Mouse (Mus musculus): Measurements from ENCODE around the gene Gm20388. TPM values are rescaled to one million over a fixed set of nuclear protein-coding genes. Genes with fewer than 3 reads are reported as not detected.
A peak's percentile ranks its signal among the peaks of the same experiment; 100 is the strongest.

The Gm20388 gene
- polyA plus RNA-seq, 1 experiment from 2014 or later: not detected

DNA sequence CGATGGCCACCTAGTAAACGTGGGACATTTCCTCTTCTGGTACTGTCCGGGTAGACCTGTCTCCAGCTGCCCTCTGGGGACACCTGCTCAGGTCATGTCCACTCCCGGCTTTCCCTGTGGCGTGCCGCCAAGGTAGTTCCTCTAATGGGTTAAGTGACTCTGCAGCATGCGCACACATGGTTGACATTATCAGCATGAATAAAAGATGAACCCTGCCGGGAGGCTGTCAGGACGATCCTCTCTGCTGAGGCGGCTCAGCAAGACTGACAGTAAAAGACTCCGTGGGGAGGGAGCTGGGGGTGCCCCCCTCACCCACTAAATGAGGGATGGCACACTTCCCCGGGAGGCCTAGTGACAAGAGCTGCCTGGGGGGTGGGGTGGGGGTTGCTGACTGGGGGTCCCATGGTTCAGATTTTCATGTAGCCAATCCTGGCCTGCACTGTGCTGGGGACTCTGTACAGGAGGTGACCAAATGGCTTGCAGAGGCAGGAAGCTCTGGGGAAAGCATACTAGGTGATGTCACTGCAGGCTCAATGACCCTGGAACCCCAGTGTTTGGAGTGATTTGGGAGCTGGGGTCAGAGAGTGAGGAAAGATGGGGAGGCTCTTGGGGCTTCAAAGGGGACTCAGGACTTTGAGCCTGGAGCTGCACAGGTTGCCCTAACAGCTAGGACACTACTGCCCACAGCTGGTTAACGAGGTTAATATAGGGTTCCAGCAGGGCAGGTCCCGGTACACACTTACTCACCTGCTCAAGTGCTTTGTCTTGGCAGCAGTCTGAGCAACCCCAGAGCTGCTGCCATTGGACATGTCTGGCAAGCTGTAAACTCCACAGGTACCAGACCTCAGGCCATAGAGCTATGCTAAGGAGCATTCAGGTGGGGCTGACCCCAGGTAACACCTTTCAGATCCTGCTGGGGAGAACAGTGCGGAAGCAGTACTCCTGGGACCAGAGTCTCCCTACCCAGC is 487.1 kb downstream of the Gm20388 start:
- TF ChIP-seq CTCF (IDR thresholded peaks at IDR 0.05; ENCODE audit: low read depth): no peak
- H3K27me3 ChIP-seq (replicated peaks; ENCODE audit: control insufficient read depth, insufficient read depth, low read length): no peaks in the 10 kb centered on the region
- H3K4me2 ChIP-seq (replicated peaks; ENCODE audit: low read depth): no peak overlapping the region
- H3K27ac ChIP-seq (ENCODE audit: low read depth, low read length): no peak overlapping the region
- H3K9me3 ChIP-seq (ENCODE audit: control insufficient read depth): no peaks in the 10 kb centered on the region
- no peak overlapping the region for H3K9ac ChIP-seq (ENCODE audit: low read depth, low read length)
- H3K36me3 ChIP-seq (ENCODE audit: control insufficient read depth, insufficient read depth): no peaks in the 10 kb centered on the region
- H3K4me3 ChIP-seq (ENCODE audit: low read depth, low read length): no peak overlapping the region
- 66% methylated on average over 15 of the region's 15 CpGs for WGBS
- ATAC-seq: no peak
- H3K4me1 ChIP-seq (replicated peaks; ENCODE audit: control insufficient read depth, insufficient read depth, low read length): 0 out of 2 replicates have a peak, but pooled peaks cover 3% of the 10 kb centered on the region

DNA sequence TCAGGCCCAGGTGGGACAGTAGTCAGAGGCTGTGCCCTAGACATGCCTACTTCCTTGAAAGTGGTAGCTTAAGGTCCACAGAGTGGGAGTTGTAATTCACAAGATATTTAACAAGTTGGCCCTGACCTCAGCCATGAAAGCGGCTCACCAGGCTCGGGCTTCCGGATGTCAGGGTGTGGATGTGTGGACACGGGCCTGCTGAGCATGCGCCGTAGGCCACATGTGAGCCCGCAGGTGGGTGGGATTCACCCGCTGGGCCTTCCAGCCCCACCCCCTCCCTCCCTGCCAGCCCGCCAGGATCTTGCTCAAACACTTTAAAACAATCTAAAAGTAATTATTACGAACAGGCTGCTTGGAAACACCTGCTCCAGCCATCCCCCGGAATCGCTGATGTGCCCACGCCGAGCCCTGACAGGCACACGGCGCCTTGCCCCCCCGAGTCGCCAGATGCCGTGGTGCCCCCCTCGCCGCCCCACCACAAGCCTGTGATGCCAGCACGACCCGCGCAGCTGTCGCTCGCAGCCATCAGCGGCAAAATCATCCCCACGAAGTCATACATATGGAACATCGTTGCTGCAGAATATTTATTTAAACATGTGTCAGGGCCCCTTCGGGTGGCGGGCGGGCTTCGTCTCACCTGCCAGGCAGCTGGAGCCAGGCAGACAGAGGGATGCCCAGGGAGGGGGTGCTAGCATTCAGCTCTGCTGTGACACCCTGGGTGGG is 488.7 kb downstream of the Gm20388 start:
- WGBS: 33% methylated on average over 33 of the region's 33 CpGs
- Histone ChIP-seq H3K9ac (ENCODE audit: low read depth, low read length) (no peak overlapping the region), H3K36me3 (ENCODE audit: control insufficient read depth, insufficient read depth) (no peaks in the 10 kb centered on the region), H3K9me3 (ENCODE audit: control insufficient read depth) (no peaks in the 10 kb centered on the region), H3K4me3 (ENCODE audit: low read depth, low read length) (no peak overlapping the region), H3K4me2 (replicated peaks; ENCODE audit: low read depth) (peak overlapping the region; percentile 18), H3K27me3 (replicated peaks; ENCODE audit: control insufficient read depth, insufficient read depth, low read length) (no peaks in the 10 kb centered on the region), H3K27ac (ENCODE audit: low read depth, low read length) (no peak overlapping the region), H3K4me1 (replicated peaks; ENCODE audit: control insufficient read depth, insufficient read depth, low read length) (no peaks in the 10 kb centered on the region)
- no peak for ATAC-seq
- TF ChIP-seq CTCF (IDR thresholded peaks at IDR 0.05; ENCODE audit: low read depth): no peak

DNA sequence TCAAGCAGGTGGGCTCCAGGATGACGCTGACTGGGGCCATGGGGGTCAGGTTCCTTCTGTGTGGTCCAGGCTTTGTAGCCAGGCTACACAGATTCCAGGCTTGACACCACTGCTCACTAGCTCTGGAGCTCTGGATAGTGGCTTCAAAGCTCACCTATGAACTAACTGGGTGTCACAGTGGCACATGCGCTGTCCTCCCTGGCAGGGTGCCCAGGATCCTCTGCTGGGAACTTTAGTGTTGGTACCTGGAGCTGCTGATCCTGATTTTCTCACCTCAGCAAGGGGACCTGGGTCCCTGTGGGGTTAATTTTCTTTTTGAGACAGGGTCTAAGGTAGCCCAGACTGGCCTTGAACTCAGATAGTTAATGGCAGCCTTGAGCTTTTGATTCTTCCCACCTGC is 490.6 kb downstream of the Gm20388 start:
- no peak for ATAC-seq

DNA sequence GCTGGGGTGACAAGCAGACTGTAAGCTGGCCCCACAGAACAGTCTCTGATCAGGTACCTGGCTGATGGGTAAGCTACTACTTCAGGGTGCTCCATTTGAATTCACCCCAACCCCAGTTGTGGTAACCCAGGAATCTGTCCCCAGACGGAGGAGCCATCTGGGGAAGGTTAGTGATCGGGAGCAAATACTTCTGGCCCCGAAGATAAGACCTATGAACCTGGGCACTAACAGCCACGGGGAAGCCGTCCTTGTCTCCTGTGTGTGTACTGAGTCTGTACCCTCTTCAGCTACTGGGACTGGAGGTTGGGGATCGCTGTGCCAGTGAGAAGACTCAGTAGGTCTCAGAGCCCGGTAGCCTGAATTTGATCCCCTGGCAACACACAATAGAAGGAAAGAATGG is 491.1 kb downstream of the Gm20388 start:
- no peaks in the 10 kb centered on the region for H3K36me3 ChIP-seq (ENCODE audit: control insufficient read depth, insufficient read depth)
- no peak overlapping the region for H3K27ac ChIP-seq (ENCODE audit: low read depth, low read length)
- no peak for TF ChIP-seq CTCF (IDR thresholded peaks at IDR 0.05; ENCODE audit: low read depth)
- no peaks in the 10 kb centered on the region for H3K27me3 ChIP-seq (replicated peaks; ENCODE audit: control insufficient read depth, insufficient read depth, low read length)
- 76% methylated on average over 7 of the region's 7 CpGs for WGBS
- no peak overlapping the region for H3K4me3 ChIP-seq (ENCODE audit: low read depth, low read length)
- no peak overlapping the region for H3K9ac ChIP-seq (ENCODE audit: low read depth, low read length)
- H3K4me2 ChIP-seq (replicated peaks; ENCODE audit: low read depth): no peak overlapping the region
- no peak for ATAC-seq
- H3K9me3 ChIP-seq (ENCODE audit: control insufficient read depth): no peaks in the 10 kb centered on the region
- H3K4me1 ChIP-seq (replicated peaks; ENCODE audit: control insufficient read depth, insufficient read depth, low read length): no peaks in the 10 kb centered on the region

More for the DNA sequence above, 490.6 kb downstream of the Gm20388 start:
- H3K4me1 ChIP-seq (replicated peaks; ENCODE audit: control insufficient read depth, insufficient read depth, low read length): no peaks in the 10 kb centered on the region
- H3K27ac ChIP-seq (ENCODE audit: low read depth, low read length): no peak overlapping the region
- H3K9ac ChIP-seq (ENCODE audit: low read depth, low read length): no peak overlapping the region
- no peak for TF ChIP-seq CTCF (IDR thresholded peaks at IDR 0.05; ENCODE audit: low read depth)
- no peaks in the 10 kb centered on the region for H3K36me3 ChIP-seq (ENCODE audit: control insufficient read depth, insufficient read depth)
- H3K27me3 ChIP-seq (replicated peaks; ENCODE audit: control insufficient read depth, insufficient read depth, low read length): no peaks in the 10 kb centered on the region
- H3K4me2 ChIP-seq (replicated peaks; ENCODE audit: low read depth): no peak overlapping the region
- 86% methylated on average over 2 of the region's 2 CpGs for WGBS
- H3K4me3 ChIP-seq (ENCODE audit: low read depth, low read length): no peak overlapping the region
- no peaks in the 10 kb centered on the region for H3K9me3 ChIP-seq (ENCODE audit: control insufficient read depth)

DNA sequence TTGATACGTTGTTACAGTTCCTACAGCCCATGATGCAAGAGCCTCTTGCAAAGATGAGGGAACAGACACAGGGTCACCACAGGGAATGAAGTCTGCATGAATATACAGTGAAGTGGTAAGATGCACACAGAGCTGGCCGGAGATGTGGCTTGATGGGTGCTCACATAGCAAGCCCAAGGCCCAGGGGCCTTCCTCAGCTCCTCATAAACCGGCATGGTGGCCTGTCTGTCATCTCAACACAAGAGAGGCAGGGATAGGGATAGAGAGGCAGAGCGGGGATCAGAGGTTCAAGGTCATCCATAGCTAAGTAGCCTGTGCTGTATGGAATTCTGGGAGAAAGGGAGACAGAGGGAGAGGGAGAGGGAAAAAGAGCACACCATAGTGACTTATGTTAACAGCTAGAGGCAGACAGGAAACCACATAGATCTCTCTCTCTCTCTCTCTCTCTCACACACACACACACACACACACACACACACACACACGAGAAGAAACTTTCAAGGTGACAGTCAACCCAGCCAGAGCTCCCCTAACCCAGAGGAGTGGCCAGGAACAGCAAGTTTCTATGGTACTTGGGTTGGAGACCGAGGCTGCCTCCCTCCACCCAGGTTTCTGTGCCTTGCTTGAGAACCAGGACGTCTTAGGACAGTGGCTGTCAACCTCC is 493.1 kb downstream of the Gm20388 start:
- H3K27me3 ChIP-seq (replicated peaks; ENCODE audit: control insufficient read depth, insufficient read depth, low read length): no peaks in the 10 kb centered on the region
- no peak overlapping the region for H3K4me2 ChIP-seq (replicated peaks; ENCODE audit: low read depth)
- 83% methylated on average over 7 of the region's 7 CpGs for WGBS
- no peak for ATAC-seq
- H3K9ac ChIP-seq (ENCODE audit: low read depth, low read length): no peak overlapping the region
- H3K4me3 ChIP-seq (ENCODE audit: low read depth, low read length): no peak overlapping the region
- no peaks in the 10 kb centered on the region for H3K9me3 ChIP-seq (ENCODE audit: control insufficient read depth)
- no peaks in the 10 kb centered on the region for H3K36me3 ChIP-seq (ENCODE audit: control insufficient read depth, insufficient read depth)
- TF ChIP-seq CTCF (IDR thresholded peaks at IDR 0.05; ENCODE audit: low read depth): no peak
- peaks cover 9% of the 10 kb centered on the region for H3K4me1 ChIP-seq (replicated peaks; ENCODE audit: control insufficient read depth, insufficient read depth, low read length)
- H3K27ac ChIP-seq (ENCODE audit: low read depth, low read length): no peak overlapping the region

DNA sequence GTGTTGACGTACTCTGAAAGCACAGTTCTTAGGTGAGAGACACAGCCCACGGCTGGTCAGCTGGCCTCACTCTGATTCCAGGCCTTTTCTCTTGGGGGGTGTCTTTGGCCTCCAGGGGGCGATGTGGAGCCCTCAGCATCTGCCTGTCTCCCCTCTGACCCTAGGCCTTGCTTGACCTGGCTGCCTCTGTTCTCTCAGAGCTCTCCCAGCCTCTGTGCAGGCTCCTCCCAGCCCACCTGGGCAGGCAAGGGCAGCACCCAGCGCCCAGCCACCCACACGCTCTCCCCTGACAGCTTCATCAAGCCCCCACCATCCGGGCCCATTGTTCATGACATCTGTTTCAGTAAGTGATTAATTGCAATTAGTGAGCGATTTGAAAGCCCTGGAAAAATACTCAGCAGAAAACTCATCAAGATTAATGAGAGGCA is 494.0 kb downstream of the Gm20388 start:
- Histone ChIP-seq H3K9ac (ENCODE audit: low read depth, low read length) (no peak overlapping the region), H3K4me2 (replicated peaks; ENCODE audit: low read depth) (no peak overlapping the region), H3K27me3 (replicated peaks; ENCODE audit: control insufficient read depth, insufficient read depth, low read length) (no peaks in the 10 kb centered on the region), H3K36me3 (ENCODE audit: control insufficient read depth, insufficient read depth) (no peaks in the 10 kb centered on the region), H3K4me1 (replicated peaks; ENCODE audit: control insufficient read depth, insufficient read depth, low read length) (peaks cover 13% of the 10 kb centered on the region), H3K4me3 (ENCODE audit: low read depth, low read length) (no peak overlapping the region), H3K9me3 (ENCODE audit: control insufficient read depth) (no peaks in the 10 kb centered on the region), H3K27ac (ENCODE audit: low read depth, low read length) (no peak overlapping the region)
- no peak for ATAC-seq
- WGBS: 69% methylated on average over 7 of the region's 7 CpGs
- peak; percentile 86 for TF ChIP-seq CTCF (IDR thresholded peaks at IDR 0.05; ENCODE audit: low read depth)
